Mouse (Mus musculus) adrenal gland, postnatal 25 days (tissue): ENCODE data around the gene P3h3. TPM values are rescaled to one million over a fixed set of nuclear protein-coding genes. Genes with fewer than 3 reads are reported as not detected.
A peak's percentile ranks its signal among the peaks of the same experiment; 100 is the strongest.
"Not testable (repeated sequence)": the region's sequence is repeated elsewhere in the genome, so short reads cannot be mapped to it uniquely, and the experiment has no call there.

Source experiments
- DNase-seq: peaks from one replicate; pipeline ENCODE4 v3.0.0; 2021; ENCODE audit warnings: mixed read lengths
- total RNA-seq: library from RNA; stranded (reverse); gene quantifications from 2 replicates; pipeline ENCODE4 v1.2.3, GENCODE M21; 2021

Gene P3h3
- total RNA-seq, 1 experiment from 2014 or later, result 26.5 TPM

DNA sequence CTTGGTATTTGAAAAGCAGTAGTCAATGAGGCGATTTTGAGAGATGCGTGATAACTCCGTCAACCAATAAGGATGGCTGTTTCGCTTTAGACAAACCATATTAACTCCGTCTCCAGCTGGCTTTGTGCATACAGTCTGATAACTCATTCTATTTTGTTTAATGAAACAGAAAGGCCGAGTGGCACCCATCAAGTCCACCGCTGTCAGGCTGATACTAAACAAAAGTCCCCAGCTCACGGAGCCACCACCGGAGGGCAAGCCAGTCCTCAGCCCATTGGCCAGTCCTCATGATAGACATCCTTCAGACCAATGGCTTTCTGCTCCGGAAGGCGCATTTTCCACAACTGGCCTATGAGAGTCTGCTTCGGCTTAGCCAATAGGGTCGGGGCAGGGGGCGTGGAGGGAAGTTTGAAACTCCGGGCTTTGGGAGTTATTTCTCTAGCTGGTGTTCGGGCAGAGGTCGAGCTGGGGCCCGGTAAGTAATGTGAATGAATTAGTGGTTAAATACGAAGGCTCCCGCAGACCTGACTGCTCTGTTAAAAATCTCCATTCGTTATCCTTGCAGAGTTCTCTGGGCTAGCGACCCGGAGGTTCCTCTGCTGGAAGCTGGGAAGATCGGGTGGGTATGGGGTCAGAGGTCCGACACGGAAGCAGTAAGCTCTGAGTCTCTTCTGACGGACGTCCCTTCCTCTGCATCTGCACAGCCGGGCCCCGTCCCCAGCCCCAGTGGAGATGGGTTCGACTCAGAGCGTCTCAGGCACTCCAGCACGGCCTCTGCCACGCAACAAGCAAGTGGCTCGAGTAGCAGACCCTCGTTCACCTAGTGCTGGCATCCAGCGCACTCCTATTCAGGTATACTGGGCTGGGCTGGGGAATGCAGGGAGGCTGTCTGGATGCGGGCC lies 27.5 kb downstream of the P3h3 start:
- peak; percentile 87 for DNase-seq

DNA sequence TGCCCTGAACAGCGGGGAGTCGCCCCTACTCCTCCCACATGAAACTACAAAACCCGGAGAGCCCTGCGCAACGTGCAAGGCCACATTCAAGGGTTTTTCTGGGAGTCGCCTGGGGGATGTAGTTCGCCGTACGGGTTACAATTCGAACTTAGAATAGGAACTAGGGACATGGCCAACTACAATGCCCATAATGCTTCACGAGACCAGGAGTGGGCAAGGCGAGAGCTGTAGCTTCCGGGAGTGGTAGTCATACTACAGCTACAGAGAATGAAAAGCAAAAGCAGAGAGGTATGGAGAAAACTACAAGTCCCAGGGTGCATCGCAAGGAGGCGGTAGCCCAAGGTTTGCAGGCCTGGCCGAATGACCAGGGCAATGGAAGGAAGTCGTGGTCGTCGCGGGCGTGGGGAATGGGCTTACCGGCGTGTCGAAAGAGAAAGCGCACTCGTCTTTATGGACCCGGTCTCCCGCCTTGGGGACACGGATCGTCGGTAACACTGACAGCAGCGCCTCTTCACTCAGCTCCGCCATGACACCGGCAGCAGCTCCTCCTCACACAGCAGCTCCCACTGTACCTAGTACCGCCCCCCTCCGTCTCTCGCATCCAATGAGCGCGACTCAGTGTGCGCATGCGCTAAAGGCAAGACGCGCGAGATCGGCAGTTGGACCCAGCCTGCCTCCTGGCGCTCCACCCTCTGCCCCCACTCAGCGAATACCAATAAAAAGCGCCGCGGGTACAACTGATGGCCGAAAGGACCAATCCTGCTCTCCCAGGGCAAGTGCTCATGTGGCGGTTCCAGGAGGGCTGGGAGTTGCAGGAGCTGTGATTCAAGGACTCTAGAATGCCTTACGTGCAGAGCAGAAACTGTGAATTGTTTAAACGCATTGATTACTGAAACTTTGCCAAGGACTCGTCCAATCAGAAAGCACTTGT lies 28.4 kb downstream of the P3h3 start, which contains the start of the genes Usp5 and Cdca3:
Gene Usp5, minus strand, starts transcription at position 617 of the 931 bp plus-strand sequence.
Gene Cdca3, plus strand, starts transcription at position 680 of the 931 bp plus-strand sequence.
- peak; percentile 96 for DNase-seq

DNA sequence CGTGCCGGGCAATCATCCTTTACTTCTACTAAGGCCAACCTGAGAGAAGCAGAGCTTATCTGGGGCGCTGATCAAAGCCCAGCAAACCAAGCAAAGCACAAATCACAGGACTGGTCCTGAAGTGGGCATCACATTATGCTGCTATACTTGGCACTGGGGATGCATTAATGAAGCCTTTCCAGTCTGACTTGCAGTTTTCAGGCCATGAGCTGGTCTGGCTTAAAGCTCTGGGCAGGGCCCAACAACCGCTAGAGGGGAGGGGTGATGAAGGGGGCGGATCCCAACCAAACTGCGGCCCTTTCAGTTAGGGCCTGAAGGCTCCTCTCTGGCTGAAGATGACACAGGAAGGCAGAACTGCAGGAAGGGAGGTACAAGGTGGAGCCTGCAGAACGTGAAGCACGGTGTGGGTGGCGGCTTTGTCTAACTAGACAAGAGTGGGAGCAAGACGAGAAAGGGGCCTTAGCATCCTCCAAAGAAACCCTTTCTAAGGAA lies 29.4 kb downstream of the P3h3 start:
- DNase-seq, result peak; percentile 52

DNA sequence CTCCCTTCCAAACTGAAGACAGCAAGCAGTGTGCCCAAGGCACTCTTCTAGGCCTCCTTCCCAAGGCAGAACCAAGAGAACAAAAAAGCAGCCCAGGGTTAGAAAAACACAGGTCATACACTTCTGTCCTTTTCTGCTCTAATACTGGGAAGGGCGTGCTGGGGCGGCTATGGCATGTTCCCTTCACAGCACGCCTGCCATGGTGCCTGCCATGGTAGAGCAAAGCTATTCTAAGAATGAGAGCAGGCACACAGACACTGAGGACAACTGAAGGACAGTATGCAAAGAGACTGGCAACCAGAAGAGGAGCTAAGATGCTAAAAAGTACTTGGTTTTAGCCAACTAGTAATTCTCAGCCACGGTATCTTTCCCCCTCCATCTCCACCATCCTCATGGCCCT lies 35.5 kb downstream of the P3h3 start:
- DNase-seq, result no peak

- DNase-seq, result no peak
These were observed 36.7 kb downstream of the P3h3 start for GRCm38 (mm10) chr6:124820891-124821290.

DNA sequence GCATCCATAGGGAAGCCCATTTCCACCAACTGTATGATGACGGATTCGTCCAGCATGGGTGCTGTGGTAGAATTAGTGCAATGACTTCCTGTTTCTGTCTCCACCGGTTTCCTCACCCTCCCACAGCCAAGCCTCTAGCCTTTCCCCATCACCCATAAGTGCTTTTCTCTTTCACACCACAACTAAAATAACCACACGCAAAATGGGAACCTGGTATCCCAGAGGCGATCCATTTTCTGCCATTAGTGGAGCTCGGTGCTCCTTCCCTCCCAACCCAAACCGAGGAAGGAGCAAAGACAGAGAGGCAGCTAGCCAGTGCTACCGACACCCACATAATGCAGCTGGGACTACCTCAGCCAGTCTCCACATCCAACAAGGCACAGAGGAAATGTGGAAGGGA lies 39.6 kb downstream of the P3h3 start:
- no peak for DNase-seq

DNA sequence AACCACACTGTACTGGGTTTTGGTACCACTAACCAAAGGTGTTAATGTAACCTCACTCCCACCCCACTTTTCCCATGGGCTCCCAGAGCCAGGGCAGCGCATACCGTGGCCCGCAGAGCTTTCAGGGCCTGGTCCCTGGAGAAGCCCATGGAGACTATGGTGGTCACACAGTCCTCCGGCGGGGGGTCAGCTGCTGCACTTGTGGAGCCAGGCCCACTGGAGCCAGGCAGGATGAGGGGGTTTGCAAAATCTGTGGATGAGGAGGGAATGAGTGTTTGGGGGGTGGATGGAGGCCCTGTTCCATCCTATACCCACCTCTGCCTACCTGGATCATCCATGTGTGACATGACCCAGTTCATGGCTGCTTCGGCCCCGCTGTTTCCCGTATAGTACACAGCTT lies 40.0 kb downstream of the P3h3 start:
- DNase-seq, result no peak

GRCm38 (mm10) chr6:124817125-124817524 lies 40.4 kb downstream of the P3h3 start:
- DNase-seq, result no peak

DNA sequence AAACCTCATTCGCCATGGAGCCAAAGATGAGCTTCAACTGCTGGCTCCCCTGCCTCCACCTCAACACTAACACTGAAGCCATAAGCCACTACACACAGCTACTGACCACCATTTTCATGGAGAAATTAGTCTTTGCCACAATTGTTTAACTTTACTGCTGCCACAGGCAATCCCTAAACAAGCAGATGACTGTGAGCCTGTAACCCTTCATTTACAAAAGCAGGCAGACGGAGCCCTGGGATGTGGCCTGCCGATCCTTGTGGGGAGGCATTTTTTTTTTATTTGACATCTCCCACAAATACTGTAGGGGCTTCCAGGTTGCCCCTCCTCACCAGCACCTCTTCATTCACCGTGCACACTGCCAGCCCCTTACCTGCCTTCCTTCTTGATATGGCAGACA lies 40.9 kb downstream of the P3h3 start:
- DNase-seq, result no peak

- no peak for DNase-seq
These were observed 42.4 kb downstream of the P3h3 start for GRCm38 (mm10) chr6:124814858-124815774.

- no peak for DNase-seq
These were observed 43.1 kb downstream of the P3h3 start for GRCm38 (mm10) chr6:124814448-124814847.

GRCm38 (mm10) chr6:124813933-124814332 lies 43.6 kb downstream of the P3h3 start, which contains the start of gene Tpi1:
Gene Tpi1, minus strand, starts transcription at chr6:124814296.
- DNase-seq, result peak; percentile 91

DNA sequence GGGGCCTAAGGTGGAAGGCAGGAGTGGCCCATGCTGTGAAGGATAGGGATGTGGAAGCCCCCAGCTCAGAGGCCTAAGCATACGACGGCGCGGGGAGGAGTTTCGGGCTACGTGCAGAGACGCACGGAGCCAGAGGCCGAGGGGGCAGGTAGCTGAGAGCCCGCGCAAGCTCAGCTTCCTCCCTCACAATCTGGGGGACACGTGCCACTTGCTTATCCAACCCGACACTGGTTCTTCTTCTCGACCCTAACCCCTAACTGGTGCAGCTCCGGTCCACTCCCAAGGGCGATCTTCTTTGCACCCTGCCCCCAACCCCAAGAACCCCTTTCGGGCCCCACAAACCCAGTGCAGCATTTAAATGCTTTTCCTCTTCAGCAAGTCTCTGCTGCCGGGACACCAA lies 44.1 kb downstream of the P3h3 start:
- peak; percentile 68 for DNase-seq

GRCm38 (mm10) chr6:124812848-124813247 lies 44.7 kb downstream of the P3h3 start:
- DNase-seq, result no peak

DNA sequence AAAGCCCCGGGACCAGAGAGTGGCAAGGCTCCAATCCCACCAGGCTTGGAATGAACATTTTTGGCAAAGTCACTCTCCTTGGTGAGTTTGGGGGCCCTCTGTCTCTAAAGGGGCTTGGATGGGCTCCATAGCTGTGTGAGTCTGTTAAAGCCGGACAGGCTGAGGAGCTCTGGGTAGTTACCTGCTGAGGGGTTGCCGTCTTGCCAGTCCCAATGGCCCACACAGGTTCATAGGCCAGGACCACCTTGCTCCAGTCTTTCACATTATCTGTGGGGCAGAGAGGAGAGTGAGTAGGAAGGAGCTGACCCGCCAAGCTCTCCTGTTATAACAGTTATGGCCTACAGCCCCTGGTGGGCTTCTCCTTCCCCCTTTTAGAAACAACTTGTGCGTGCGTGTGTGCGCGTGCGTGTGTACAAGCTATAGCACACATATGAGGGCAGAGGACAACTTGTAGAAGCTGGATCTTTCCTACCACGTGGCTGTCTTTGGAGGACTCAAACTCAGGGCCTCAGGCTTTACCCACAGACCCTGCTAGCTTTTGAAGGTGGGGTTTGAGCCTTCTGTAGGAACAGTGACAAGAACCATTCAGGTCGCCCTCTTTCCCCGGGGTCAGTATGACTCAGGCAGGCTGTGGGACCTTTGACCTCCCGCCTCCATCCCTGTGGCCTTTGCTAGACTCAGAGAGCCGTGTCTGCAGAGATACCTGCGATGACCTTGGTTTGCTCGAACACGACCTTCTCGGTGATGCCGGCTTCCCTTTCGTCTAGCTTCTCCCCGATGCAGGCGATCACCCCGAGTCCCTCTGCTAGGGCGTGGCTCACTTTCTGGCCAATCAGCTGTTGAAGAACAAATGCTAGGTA lies 45.6 kb downstream of the P3h3 start:
- DNase-seq, result no peak

GRCm38 (mm10) chr6:124811403-124811665 lies 46.2 kb downstream of the P3h3 start:
- DNase-seq, result no peak

DNA sequence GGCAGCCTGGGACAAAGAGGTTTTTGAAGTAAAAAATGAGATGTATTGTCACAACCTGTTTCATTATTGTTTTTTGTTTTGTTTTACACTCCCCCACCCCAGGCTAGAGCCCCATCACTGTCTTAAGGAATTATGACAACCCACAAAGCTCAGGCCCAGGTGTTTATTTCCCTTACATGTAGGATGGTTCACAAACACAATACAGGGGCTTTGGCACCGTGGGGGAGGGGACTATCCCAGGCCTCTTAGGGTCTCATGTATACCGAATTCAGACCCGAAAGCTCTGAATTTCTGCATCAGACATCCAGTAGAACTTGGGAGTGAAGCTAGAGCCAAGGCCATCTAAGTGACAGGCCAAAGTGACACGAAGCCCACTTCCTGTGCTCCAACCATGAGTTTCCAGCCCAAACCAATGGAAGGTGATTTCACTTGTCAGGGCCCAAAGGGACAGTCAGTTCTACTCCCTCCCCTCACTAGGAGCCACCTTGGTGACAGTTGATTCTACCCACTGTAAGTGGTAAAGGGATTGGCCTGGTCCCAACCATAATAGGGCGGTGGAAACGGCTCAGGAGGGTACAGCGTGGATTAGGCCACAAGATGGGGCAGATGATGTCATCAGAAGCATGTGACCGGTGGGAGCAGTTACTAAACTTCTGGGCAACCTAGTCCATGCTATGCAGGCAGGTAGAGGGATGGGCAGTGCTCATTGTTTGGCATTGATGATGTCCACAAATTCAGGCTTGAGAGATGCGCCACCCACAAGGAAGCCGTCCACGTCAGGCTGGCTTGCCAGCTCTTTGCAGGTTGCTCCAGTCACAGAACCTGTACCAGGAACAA lies 46.8 kb downstream of the P3h3 start:
- DNase-seq, result not testable (repeated sequence)

- DNase-seq, result no peak
These were observed 47.6 kb downstream of the P3h3 start for GRCm38 (mm10) chr6:124809775-124810538.
